Mouse (Mus musculus) fat pad, adult 2 months (tissue): Measurements from ENCODE around the gene Memo1.
"Not testable (repeated sequence)": the region's sequence is repeated elsewhere in the genome, so short reads cannot be mapped to it uniquely, and the experiment has no call there.

ENCODE experiments used
- DNase-seq: peaks from one replicate; pipeline ENCODE4 v3.0.0-alpha.2; 2011; ENCODE audit warnings: low read depth, low spot score; ENCODE audit errors: extremely low read depth

Memo1 gene

DNA sequence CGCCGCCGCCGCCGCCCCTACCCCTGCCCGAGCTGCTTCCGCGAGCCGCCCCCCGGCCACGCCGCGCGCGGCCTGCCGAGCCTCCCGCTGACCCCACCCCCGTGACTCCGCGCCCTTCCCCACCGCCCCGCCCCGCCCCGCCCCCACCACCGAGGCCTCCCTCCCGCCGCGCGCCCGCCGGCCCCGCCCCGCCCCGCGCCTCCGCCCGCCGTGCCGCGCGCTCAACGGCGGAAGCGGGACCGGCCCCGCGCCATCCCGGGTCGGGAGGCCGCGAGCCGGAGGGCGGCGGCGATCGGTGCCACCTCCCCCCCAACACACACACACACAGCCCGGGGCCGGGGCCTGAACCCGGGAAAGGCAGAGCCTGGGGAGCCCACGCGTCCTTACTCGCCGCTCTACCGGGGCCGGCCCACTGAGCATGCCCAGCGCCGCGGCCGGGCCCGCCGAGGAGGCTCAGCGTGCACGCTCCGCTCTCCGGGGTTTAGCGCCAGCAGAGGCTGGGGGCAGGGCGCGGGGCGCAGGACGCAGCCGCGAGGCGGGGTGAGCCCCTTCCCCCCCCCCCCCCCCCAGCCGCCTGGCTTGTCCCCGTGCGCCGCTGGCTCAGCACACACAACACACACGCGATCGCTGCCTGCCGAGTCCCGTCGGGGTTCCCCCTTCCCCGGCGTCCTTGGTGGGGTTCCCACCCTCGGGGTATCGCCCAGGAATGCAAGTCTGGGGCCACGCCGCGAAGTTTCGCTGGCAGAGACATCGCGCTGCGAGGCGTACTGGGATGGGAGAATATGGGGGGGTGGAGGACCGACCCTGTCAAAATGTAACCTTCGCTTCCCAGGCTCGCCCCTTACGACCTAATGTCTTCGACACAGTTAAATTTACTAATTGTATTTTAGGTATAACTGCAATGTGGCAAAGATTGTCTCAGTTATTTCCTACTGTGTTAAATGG lies at the start of gene Memo1:
Memo1 (minus strand) TSS at position 496 of the 945 bp plus-strand sequence.
- no peak for DNase-seq

GRCm38 (mm10) chr17:74341151-74341550 lies 45.8 kb upstream of the Memo1 start:
- DNase-seq: no peak

DNA sequence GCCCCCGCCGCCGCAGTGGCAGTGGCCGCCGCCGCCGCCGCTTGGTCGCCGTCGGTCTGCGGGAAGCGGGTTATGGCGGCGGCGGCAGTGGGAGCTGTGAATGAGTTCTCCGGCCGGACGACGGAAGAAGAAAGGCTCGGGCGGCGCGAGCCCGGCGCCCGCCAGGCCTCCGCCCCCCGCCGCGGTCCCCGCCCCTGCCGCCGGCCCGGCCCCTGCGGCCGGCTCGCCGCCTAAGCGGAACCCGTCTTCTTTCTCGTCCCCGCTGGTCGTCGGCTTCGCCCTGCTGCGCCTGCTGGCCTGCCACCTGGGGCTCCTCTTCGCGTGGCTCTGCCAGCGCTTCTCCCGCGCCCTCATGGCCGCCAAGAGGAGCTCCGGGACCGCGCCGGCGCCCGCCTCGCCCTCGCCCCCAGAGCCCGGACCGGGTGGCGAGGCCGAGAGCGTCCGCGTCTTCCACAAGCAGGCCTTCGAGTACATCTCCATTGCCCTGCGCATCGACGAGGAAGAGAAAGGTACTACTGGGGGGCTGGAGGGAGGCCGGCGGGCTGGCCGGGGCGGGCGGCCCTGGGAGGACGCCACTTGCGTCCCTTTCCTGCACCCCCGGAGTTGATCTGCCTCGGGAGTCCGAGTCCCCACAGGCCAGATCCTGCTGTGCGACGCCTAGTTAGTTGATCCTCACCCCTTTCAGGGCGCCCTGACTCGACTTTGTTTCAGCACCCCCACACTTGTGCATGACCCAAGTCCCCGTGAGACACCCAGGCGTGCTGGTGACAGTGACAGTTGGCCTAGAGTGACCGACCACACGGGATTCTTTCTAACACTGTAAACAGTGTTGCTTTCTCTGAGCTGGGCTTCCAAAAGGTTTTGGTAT lies 43.9 kb upstream of the Memo1 start, which contains the start of gene Spast:
Spast (plus strand) TSS at position 51 of the 868 bp plus-strand sequence.
- DNase-seq: no peak

- DNase-seq: peak; percentile 25
Observed at GRCm38 (mm10) chr17:74338225-74338931, 43.1 kb upstream of the Memo1 start.

DNA sequence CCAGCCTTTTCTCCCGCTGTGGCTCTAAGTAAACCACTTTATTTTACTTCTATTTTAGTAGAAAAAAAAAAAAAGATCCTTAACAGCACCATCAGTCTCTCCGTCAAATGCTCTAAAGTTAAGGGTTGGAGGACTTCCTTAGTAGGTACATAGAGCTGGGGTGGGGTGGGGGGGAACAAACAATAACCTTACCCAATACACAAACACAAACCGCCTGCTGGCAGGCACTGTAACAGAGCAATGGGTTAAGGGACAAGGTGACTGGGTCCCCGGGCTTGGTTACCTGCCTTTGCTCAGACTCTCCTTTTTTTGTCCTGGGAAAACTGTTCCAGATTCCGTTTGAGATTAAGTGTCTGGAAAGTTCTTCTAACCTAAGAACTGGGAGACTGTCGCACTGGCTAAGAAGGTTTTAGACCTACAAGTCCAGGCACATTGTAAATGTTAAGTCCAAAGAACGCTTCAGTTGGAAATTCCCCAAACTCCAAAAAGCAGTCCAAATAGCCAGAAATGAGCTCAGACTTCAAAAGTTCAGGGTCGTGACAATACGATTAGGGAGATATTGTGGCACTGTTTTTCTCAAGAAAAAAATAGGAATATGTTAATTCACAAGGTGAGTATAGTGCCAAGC lies 35.8 kb upstream of the Memo1 start:
- no peak for DNase-seq

GRCm38 (mm10) chr17:74328146-74328545 lies 32.8 kb upstream of the Memo1 start:
- not testable (repeated sequence) for DNase-seq

- DNase-seq: not testable (repeated sequence)
Observed at GRCm38 (mm10) chr17:74327195-74327594, 31.9 kb upstream of the Memo1 start.

GRCm38 (mm10) chr17:74323844-74324243 lies 28.5 kb upstream of the Memo1 start, which contains the start of gene Dpy30:
TSS of gene Dpy30 (minus strand) at chr17:74323944.
- DNase-seq: no peak

DNA sequence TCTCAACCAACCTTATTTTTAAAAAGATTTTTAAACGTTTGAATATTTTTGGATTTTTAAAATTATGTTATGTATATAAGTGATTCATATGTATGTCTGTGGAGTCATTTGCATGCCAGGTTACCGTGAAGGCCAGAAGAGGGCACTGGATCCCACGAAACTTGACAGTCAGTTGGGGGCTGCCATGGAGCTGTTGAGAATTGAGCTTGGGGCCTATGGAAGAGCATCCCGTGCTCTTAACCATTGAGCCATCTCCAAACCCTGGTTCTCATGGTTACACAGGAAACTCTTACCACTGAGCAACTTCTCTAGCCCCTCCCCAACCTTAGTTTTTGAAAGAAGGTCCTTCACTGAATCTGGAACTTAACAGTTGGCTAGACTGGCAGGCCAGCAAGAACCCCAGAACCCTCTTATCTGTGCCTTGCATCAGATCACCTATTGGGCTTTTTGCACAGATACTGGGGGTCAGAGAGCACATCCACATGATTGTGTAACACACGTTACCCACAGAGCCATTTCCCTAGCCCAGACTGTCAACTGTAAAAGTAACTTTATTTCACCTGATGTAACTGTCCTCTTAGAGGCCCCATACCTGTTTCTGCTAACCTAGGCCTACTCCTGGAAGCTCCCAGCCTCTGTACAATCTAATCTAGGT lies 27.2 kb upstream of the Memo1 start:
- no peak for DNase-seq

DNA sequence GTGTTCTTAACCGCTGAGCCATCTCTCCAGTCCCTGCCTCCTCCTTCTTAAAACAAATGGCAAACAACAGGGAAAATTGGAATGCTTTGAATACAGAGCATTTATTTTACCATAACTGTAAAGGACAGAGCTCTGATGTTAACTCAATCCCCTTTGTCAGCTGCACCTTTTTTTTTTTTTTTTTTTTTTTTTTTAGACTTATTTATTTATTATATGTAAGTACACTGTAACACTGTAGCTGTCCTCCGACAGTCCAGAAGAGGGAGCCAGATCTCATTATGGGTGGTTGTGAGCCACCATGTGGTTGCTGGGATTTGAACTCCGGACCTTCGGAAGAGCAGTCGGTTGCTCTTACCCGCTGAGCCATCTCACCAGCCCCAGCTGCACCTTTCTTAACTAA lies 23.4 kb upstream of the Memo1 start:
- DNase-seq: no peak

DNA sequence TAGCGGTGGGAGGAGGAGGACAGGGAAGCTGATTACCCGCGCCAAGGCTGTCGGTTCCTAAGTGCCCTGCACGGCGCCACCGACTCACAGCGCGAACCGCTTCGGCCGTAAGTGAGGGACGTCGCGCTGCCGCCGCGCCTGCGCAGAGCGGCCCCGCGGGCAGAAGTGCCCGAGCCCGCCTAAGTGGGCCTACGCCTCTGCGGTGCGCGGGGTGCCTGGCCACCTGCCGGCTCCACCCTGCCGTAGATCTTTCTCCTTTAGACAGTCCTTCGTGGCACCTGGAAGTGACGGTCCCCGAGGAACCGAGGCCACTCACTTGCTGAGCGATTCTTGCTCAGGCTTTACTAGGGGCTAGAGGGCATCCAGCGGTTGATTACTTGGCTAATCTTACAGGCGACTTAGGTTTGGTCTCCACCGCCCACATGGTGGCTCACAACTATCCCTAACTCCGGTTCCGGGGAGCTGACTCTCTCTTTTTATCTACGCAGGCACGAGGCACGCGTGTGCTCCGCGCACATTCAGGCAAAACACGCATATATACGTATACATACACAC lies 21.1 kb upstream of the Memo1 start:
- no peak for DNase-seq

GRCm38 (mm10) chr17:74315445-74316308 lies 20.4 kb upstream of the Memo1 start:
- no peak for DNase-seq

DNA sequence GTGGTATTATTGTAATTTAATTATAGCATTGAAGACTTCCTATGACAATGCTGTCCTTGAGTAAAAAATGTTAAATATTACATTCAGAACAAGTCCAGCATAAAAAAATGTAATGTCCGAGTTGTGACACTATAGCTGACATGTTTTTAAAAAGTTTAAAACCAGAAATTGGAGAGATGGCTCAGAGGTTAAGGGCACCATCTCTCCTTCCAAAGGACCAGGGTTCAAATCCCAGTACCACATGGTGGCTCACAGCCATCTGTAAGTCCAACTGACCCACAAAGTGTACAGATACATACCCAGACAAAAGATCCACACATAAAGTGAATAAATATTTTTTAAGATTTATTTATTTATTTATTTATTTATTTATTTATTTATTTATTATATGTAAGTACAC lies 10.7 kb upstream of the Memo1 start:
- DNase-seq: no peak

GRCm38 (mm10) chr17:74305616-74306015 lies 10.3 kb upstream of the Memo1 start:
- no peak for DNase-seq

DNA sequence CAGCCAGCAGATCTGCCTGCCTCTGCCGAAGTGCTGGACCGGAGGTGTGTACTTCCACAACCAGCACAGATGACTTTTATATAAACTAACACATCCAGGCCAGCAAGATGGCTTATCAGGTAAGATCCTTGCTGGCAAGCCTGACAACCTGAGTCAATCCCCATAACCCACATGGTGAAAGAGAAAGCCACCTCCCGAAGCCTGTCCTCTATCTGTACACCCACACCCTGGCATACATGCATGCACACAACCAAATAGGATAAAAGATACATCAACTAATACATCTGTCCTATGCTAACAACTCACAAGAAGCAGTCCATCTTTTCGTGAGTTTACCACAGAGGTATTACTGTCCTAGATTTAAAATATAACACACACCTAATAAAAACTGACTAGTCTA lies 8.7 kb upstream of the Memo1 start:
- no peak for DNase-seq

DNA sequence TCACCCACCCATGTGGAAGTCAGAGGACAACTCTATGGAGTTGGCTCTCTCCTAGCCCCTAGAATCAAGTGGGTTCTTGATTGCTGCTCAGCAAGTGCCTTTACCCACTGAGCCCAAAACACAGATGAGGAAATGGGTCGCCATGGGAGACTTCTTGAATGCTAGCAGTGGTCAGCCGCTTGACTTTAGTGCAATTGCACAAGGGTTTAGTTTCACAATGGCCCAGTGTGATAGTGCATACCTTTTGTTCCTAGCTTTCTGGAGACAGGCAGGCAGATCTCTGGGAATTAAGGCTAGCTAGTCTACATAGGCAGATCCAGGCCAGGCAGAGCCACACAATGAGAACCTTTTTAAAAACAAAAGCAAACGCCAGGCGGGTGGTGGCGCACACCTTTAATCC lies 4.8 kb upstream of the Memo1 start:
- DNase-seq: no peak

DNA sequence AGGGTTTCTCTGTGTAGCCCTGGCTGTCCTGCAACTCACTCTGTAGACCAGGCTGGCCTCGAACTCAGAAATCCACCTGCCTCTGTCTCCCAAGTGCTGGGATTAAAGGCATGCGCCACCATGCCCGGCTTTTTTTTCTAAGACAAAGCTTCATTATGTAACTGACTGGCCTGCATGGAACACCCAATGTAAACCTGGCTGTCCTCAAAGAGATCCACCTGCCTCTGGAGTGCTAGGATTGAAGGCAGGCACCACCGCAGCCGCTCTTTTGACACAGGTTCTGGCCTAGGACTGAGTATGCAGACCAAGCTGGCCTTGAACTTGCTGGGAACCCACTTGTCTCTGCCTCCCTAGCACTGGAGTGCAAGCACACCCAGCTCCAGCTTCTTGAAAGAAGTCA lies 1.7 kb upstream of the Memo1 start:
- DNase-seq: not testable (repeated sequence)

DNA sequence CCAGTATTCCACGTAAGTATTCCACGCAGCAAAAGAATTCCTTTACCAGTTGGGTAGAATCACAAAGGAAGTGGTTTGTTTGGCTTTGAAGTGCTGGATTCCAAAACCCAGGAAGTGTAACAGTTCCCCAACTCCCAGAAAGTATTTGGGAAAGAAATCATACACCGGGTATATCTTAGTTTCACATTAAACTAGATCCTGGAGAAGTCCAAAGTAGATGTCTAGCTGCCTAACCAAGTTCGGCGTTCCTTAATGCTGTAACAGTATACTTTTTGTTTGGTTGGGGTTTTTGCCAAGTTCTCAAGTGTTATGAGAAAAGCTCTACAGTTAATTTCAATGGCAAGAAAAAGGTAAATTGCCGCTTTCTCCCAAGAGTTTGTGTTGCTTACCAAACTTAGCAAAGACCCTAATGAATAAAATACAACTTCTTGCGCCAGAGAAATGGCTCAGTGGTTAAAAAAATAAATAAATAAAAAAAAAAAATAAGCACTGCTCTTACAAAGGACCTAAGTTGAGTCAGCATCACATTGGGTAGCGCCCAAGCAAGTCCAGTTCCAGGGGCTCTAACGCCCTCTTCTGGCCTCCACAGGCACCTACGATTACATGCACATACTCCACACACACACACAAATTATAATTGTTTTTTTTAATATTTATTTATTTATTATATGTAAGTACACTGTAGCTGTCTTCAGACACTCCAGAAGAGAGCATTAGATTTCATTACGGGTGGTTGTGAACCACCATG lies 929 bp upstream of the Memo1 start:
- no peak for DNase-seq
